33 mouse cellular contexts compared by ENCODE assay signal in genomic region chr11:78353081-78353480, GRCm38 (mm10). TPM values are rescaled to one million over a fixed set of nuclear protein-coding genes. Genes with fewer than 3 reads are reported as not detected.
A peak's percentile ranks its signal among the peaks of the same experiment; 100 is the strongest.
DNase-seq lines count a peak whose midpoint lies in the region; ATAC-seq and TF ChIP-seq lines count a peak whose summit lies in the region.
"Had no signal": no experiment of that assay in that cellular context is flagged by ENCODE, and none has a peak within 500 bp of the region (broad histone marks: within the 10 kb centered on the region; RNA-seq: fewer than 3 reads in every experiment).

No protein-coding gene starts in this region.

- H3K4me1 ChIP-seq in G1E (ENCODE audit: insufficient read depth, low read depth, low read length), result peaks cover 16% of the 10 kb centered on the region
- H3K4me1 ChIP-seq: forebrain, embryonic 15.5 days had no signal

- peaks cover 28% of the 10 kb centered on the region for H3K27me3 ChIP-seq in G1E (ENCODE audit: insufficient read depth, low read length)
- H3K27me3 ChIP-seq: forebrain, embryonic 15.5 days; hindbrain, embryonic 12.5 days; liver, embryonic 13.5 days; neural tube, embryonic 15.5 days had no signal

- H3K4me3 ChIP-seq in G1E (ENCODE audit: low read depth, low read length), result no peak overlapping the region
- H3K4me3 ChIP-seq: embryonic facial prominence, embryonic 10.5 days; forebrain, embryonic 15.5 days; heart, embryonic 12.5 days; hindbrain, embryonic 12.5 days; left cerebral cortex, adult 2 months; liver, embryonic 13.5 days; neural tube, embryonic 15.5 days had no signal

- H3K36me3 ChIP-seq in G1E (replicated peaks), result peaks cover 5% of the 10 kb centered on the region

- DNase-seq in spleen, adult 18-20 months, result peak; percentile 53 to 55
- no peak for DNase-seq in spleen, postnatal 14 days (ENCODE audit: low spot score in 2 of 2)
- no peak for DNase-seq in G1E (ENCODE audit: low spot score)
- peak; percentile 84 to 87 for DNase-seq in spleen, postnatal 36 days (ENCODE audit: low spot score in 2 of 2)
- no peak for DNase-seq in embryo, embryonic 10.5 days (ENCODE audit: low spot score)
- no peak for DNase-seq in cerebellum, adult 9-10 months
- DNase-seq: adrenal gland, postnatal 25 days; cerebellum, adult 11-12 months; cerebellum, postnatal 36 days; gastrocnemius, postnatal 10 days; heart, adult 11 months; heart, postnatal 10 days; kidney, adult 18-20 months; liver, embryonic 13.5 days; lung, embryonic 14.5 days; thymus, adult 18-20 months; thymus, postnatal 4 days had no signal

- no peaks in the 10 kb centered on the region for H3K9me3 ChIP-seq in G1E (replicated peaks)
- H3K9me3 ChIP-seq: embryonic facial prominence, embryonic 10.5 days; forebrain, embryonic 15.5 days; heart, embryonic 12.5 days; hindbrain, embryonic 12.5 days; liver, embryonic 13.5 days; neural tube, embryonic 15.5 days had no signal

- TF ChIP-seq CTCF in G1E (IDR thresholded peaks at IDR 0.05; ENCODE audit: low read depth, low read length), result no peak

- ATAC-seq in G1E (ENCODE audit: extremely low read depth, insufficient number of reproducible peaks, low FRiP score, poor library complexity, severe bottlenecking), result peak; percentile 15; the same call in 1 of the 2 replicates
- ATAC-seq in hematopoietic stem cell, adult 5-6 weeks (replicated peaks in 1 of 2; ENCODE audit: insufficient read depth in 1 of 2, low FRiP score in 2 of 2, low TSS enrichment in 1 of 2, low read depth in 1 of 2, poor library complexity in 2 of 2, severe bottlenecking in 2 of 2), result peak; percentile 83 to 89
- no peak for ATAC-seq in cerebellum, adult (ENCODE audit: insufficient number of reproducible peaks, low FRiP score, low TSS enrichment)
- ATAC-seq: forebrain, embryonic 15.5 days; inflammation-experienced regulatory T-cells, adult 6 months had no signal

RNA-seq across cellular contexts. Expression of gene Unc119, which starts 9.8 kb away (rescaled TPM):
- total RNA-seq in G1E (2014; fragmentation: Nextera tagmentation) (4.3 and 6.7 TPM in 2 replicates), G1E (2017) (10.3 and 11.8 TPM in 2 replicates)
- polyA plus RNA-seq in G1E (2012), result 8.2 and 8.8 TPM in 2 replicates
- total RNA-seq in hematopoietic stem cell, adult 5-6 weeks (2017), result 17.4 and 29.9 TPM in 2 replicates

RNA-seq across cellular contexts. Expression of gene Pigs, which starts 24.9 kb away (rescaled TPM):
- 30.5 and 36.8 TPM in 2 replicates for total RNA-seq in G1E (2014; fragmentation: Nextera tagmentation)
- 13.9 and 14.1 TPM in 2 replicates for total RNA-seq in G1E (2017)
- 60.4 and 74.5 TPM in 2 replicates for polyA plus RNA-seq in G1E (2012)
- total RNA-seq in hematopoietic stem cell, adult 5-6 weeks (2017), result 9.9 and 10.1 TPM in 2 replicates

RNA-seq across cellular contexts. Expression of gene Aldoc, which starts 30.3 kb away (rescaled TPM):
- total RNA-seq in G1E (2014; fragmentation: Nextera tagmentation) (0.83 and 4.3 TPM in 2 replicates), G1E (2017) (10.2 and 12.9 TPM in 2 replicates)
- polyA plus RNA-seq in G1E (2012), result 7.2 and 10.6 TPM in 2 replicates
- total RNA-seq in hematopoietic stem cell, adult 5-6 weeks (2017), result 6.6 and 8.7 TPM in 2 replicates

RNA-seq across cellular contexts. Expression of gene Foxn1, which starts 33.3 kb away (rescaled TPM):
- total RNA-seq in G1E (2014; fragmentation: Nextera tagmentation), result not detected in 2 replicates
- 0.05 TPM in 1 of 2 replicates, not detected in the other for total RNA-seq in G1E (2017)
- not detected in 2 replicates for polyA plus RNA-seq in G1E (2012)
- total RNA-seq in hematopoietic stem cell, adult 5-6 weeks (2017), result not detected in 2 replicates
- total RNA-seq: gastrocnemius, postnatal 10 days; heart, postnatal 10 days; layer of hippocampus, postnatal 10 days; left cerebral cortex, adult 2 months; left cerebral cortex, postnatal 36 days; midbrain, postnatal 0 days had no signal
- polyA plus RNA-seq: forebrain, embryonic 15.5 days; heart, embryonic 12.5 days; hindbrain, embryonic 12.5 days; inflammation-experienced regulatory T-cells, adult 6 months; kidney, postnatal 0 days; large intestine, adult 2 months; liver, embryonic 13.5 days; lung, embryonic 14.5 days; macrophage; midbrain, embryonic 11.5 days; midbrain, postnatal 0 days; neural tube, embryonic 15.5 days had no signal

RNA-seq across cellular contexts. Expression of gene Spag5, which starts 51.8 kb away (rescaled TPM):
- total RNA-seq in G1E (2014; fragmentation: Nextera tagmentation), result 70.7 and 71.3 TPM in 2 replicates
- 60.8 and 66.5 TPM in 2 replicates for total RNA-seq in G1E (2017)
- polyA plus RNA-seq in G1E (2012), result 55.3 and 77.5 TPM in 2 replicates
- 39.9 and 49.1 TPM in 2 replicates for total RNA-seq in hematopoietic stem cell, adult 5-6 weeks (2017)

Comparison
In these comparisons a context has a peak if more than half of its experiments do, and no peak if none do; other contexts are left out.
1. DNase-seq: peak in spleen, adult 18-20 months (2 of 2) and spleen, postnatal 36 days (2 of 2); none in spleen, postnatal 14 days (0 of 2), G1E (single experiment), embryo, embryonic 10.5 days (single experiment) and cerebellum, adult 9-10 months (single experiment).